Mouse (Mus musculus): ENCODE results near the gene Ly6g6c.

DNA sequence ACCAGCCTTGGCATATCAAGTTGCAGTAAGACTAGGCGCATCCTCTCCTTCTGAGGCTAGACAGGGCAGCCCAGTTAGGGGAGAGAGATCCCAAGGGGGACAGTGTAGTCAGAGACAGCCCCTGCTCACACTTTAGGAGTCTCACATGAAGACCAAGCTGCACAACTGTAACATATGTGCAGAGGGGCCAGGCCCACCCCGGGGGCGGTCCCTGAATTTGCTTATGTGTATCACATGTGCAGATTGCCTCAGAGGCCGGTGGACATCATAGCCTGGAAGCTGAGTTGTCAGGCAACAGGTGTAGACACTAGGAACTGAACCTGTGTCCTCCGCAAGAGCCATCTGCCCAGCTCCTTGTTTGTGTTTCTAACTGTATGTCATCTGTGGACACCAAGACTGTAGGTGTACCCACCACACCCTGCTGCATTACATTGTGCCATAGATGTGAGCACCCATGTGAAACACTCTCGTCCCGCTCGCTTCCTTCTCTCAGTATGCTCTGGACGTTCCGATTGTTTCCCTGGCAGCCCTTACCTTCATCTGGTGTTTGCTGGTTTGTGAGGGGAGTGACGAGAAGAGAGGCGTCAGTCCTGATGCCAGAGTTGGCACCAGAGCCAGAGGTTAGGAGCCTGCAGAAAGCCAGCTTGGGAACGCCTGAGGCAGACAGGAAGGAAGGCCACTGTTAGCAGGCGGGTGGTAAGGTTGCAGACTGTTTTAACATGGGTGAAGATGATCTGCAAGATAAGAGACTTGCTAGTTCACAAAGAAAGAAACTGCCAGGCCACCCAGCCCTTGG is 27.4 kb downstream of the Ly6g6c start:
- TF ChIP-seq CTCF (IDR thresholded peaks at IDR 0.05; ENCODE audit: low read depth) (no peak), EP300 (IDR thresholded peaks at IDR 0.05; ENCODE audit: low read depth) (no peak)

Data from liver, postnatal 0 days (tissue).